Mouse (Mus musculus): ENCODE results near the gene Zfp109. TPM values are rescaled to one million over a fixed set of nuclear protein-coding genes. Genes with fewer than 3 reads are reported as not detected.
A peak's percentile ranks its signal among the peaks of the same experiment; 100 is the strongest.
"Not testable (repeated sequence)": the region's sequence is repeated elsewhere in the genome, so short reads cannot be mapped to it uniquely, and the experiment has no call there.

Gene Zfp109
- total RNA-seq (2021), result 1 to 10 TPM; 4.8 to 5.3 TPM
- long read RNA-seq, result 0 reads

DNA sequence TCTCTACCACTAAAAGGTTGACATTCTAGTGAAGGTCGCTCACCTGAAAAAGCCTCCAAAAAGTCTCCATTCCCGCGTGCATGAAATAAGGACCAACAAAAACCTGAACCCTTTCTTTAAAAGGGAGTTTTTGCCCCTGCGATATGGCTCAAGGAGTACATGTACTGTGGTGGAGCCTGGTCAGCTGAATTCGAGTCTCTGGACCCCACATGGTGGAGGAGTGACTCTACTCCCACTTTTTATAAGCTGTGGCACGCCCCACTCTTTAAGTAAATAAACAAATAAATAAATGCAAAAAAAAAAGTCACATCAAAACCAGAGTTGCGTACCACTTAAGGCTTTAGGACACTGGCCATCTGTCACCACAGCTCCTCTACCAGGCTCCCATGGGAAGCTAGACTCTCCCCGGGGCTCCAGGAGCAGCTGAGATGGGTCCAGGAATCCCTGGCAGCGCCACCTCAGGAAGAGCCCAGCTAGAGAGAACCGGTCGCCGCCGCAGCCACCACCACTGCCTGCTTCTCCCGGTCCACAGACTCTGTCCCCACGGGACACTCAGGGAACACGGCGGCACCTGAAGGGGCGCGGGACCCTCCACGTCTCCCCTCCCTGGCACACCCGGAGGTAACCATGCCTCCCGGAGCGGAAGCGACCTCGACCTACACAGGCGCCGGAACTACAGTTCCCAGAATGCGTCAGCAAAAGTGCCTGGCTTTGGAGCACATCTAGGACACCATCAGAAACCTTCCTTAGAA lies at the start of gene Zfp109:
Gene Zfp109 (minus strand): TSS at position 521 of the 752 bp plus-strand sequence.
- peak; percentile 59 to 70 for DNase-seq (ENCODE audit: low spot score in 2 of 2)

DNA sequence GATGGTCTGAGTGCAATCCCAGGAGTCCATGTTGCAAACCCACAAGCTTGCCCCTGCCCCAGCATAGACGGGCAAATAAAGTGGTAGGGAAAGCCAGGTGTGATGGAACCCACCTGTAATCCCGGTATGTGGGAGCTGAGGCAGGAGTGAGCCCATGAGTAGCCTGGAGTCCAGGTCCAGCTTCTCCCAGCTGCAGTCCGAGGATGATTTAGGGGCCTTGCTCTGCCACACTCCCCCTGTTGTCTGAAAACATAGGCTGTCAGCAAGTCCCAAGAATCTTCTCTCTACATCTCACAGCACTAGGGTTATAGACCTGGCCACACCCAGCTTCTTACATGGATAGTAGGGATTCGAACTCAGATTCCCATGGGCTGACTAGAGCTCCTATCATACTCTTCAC lies 49.6 kb upstream of the Zfp109 start:
- DNase-seq (ENCODE audit: low spot score in 2 of 2), result no peak

DNA sequence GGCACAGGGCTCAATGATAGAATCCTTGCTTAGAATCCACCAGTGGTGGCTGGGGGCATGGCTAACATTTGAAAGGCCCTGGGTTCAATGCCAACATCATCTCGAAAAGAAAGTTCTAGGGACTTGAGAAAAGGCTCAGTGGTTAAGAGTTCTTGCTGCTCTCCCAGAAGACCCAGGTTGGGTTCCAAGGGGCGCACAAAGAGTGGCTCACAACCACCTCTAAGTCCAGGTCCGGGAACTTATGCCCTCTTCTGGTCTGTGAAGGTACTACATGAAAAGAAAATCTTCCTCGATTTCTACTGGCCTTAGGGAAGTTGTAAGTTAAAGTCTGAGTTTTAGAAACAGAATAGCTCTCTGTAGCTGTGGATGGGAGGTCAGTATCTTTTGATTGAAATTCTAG lies 48.7 kb upstream of the Zfp109 start:
- DNase-seq (ENCODE audit: low spot score in 2 of 2), result no peak

DNA sequence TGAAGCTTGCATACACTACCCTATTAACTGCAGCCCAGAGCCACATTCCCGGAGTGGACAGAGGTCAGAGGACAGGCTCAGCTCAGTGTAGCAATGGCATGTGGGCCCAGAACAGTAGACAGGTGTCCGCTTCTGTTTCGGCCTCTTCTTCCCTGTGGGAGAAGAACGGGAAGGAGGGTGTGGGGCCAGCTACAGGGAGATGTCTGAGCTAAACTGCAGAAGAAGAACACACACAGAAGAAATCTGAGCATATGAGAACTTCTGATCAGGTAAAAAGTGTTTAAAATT lies 43.4 kb upstream of the Zfp109 start:
- DNase-seq (ENCODE audit: low spot score in 2 of 2), result no peak

DNA sequence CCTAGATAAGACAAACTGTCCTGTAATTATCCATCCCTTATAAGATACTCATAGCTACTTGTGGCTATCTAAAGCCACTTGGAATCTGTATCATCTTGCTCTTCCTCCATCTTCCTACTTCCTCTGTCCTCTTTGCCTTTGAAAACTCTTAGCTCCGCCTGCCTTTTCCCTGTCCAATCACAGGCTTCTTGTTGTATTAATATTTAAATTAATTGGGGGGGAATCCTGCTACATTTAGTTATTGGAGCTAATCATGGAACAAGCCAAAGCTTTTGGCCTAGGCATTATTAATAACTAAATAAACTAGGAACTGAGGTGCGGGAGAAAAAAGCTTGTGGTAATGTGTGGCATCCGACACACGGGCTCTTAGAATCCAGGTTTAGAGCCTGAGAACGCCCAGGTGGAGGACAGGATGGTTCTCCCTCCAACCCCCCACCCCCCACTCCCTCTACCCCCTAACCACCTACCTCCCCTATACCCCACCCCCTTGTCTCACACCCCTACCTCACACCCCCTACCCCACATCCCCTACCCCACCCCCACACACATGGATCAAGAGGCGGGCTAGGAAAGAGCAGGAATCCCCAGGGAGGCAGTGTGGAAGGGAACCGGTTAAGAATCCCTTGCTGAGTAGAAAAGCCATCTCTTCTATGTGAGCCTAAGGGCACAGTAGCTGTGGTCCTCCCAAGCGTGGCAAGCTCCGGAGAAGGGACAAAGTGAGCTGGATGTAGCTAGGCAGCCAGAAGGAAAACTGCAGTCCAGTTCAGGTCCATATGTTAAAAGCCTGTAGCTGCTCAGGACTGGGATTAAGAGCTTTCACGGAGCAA lies 42.9 kb upstream of the Zfp109 start:
- DNase-seq (ENCODE audit: low spot score in 2 of 2), result no peak

DNA sequence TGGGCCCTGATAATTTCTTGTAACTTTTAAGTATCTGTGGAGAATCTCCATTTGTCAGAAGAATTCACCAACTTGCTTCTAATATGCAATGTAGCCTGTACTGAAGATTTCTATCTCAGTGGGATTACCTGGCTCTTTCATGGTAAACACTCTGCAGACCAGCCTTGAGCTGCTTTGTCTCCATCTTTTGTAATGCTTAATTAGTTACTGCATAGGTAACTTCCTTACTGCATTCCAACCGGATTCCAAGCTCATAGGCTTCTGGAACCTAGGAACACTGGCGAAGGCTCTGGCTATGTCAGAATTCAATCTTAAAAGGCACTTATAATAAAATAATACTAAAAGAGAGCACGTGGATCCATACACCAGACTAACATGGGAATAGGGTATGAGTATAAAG lies 41.4 kb upstream of the Zfp109 start:
- DNase-seq (ENCODE audit: low spot score in 2 of 2), result not testable (repeated sequence)

DNA sequence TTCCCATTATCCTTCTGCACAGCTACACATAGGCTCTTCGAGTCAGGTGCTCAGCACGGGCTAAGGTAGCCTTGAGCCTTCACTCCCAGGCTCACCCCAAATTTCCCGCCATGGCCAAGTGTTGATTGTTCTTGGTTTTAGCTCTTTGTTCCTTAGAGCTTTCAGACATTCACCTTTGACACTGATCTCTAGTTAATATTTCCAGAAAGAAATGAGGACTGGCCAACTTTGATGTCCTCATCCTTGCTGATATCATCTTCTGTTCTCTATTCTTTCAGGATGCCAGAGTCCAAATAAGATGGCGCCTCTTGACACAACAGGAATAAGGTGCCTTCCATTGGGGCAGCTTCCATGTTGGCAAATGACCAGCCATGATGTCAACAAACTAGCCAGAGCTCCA lies 37.1 kb upstream of the Zfp109 start:
- no peak for DNase-seq (ENCODE audit: low spot score in 2 of 2)

DNA sequence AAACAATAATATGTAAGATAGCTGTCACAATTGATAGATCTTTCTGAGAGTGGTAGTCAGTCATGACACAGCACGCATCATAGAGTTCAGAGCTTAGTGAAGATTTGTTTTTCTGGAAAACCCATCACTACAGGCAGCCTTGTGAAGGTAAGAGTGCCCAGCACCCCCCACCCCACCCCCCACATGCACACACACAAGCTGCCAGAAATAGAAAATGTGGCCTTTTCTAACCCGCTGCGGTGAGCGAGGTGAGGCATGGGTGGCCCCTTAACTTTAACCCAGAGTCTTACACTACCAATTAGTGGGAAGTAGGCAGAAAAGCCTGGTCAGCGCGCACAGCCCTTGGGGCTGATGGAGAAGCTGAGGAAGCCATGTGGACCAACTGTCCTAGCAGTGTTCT lies 33.8 kb upstream of the Zfp109 start:
- DNase-seq (ENCODE audit: low spot score in 2 of 2), result no peak

DNA sequence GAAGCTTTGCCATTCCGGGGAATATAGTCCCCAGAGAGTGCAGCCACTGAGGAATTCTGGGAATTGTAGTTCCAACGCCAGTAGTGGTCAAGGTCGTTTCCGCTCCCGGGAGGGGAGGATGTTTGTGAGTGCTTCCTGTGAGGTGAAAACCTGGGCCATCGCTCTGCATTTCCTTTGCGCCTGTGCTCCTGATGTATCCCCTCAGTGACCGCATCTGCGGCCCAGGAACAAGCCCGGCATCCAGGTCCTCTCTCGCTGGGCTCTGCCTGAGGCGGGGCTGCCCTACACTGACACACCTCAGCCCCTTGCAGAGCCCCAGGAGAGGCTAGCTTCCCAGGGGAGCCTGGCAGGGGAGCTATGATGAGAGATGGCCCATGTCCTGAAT lies 32.9 kb upstream of the Zfp109 start, which contains the start of gene Zfp93:
Gene Zfp93 (plus strand): TSS at position 133 of the 385 bp plus-strand sequence.
- peak; percentile 70 to 77 for DNase-seq (ENCODE audit: low spot score in 2 of 2)

DNA sequence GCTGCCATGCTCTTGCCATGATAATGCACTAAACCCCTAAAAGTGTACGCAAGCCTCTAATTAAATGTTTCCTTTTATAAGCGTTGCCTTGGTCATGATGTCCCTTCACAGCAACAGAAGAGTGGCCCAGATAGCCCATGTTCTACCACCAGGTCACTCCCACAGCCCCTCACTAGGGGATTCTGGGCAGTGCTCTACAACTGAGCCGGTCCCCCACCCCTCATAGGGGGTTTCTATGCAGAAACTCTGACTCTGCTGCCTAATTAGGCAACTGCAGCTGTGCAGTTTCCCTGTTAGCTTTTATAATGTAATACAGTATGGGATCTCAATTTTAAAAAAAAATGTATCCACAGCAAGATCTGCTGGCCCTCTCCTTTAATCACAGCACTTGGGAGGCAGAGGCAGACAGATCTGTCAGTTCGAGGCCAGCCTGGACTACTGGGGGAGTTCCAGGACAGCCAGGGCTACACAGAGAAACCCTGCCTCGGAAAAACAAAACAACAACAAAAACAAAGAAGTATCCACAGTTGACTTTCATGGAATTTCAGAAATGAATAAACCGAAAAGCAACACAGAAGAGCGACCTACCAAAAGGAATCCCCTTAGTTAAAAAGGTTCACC lies 32.4 kb upstream of the Zfp109 start:
- no peak for DNase-seq (ENCODE audit: low spot score in 2 of 2)

DNA sequence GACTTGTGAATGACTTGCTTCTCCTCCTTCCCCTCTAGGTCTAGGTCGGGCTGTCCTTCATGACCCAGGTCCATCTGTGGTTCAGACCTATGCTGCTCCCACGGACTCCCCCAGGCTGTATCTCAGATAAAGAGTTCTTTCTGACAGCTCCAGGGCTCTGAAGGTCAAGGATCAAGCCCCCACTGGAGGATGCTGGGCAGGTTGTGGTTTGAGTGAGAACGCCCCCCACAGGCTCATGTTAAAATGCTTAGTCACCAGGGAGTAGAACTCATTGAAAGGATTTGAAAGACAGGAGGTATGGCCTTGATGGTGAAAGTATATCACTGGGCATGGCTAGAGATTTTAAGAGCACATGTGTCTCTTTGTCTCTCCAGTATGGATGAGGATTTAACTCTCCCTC lies 31.9 kb upstream of the Zfp109 start:
- no peak for DNase-seq (ENCODE audit: low spot score in 2 of 2)

DNA sequence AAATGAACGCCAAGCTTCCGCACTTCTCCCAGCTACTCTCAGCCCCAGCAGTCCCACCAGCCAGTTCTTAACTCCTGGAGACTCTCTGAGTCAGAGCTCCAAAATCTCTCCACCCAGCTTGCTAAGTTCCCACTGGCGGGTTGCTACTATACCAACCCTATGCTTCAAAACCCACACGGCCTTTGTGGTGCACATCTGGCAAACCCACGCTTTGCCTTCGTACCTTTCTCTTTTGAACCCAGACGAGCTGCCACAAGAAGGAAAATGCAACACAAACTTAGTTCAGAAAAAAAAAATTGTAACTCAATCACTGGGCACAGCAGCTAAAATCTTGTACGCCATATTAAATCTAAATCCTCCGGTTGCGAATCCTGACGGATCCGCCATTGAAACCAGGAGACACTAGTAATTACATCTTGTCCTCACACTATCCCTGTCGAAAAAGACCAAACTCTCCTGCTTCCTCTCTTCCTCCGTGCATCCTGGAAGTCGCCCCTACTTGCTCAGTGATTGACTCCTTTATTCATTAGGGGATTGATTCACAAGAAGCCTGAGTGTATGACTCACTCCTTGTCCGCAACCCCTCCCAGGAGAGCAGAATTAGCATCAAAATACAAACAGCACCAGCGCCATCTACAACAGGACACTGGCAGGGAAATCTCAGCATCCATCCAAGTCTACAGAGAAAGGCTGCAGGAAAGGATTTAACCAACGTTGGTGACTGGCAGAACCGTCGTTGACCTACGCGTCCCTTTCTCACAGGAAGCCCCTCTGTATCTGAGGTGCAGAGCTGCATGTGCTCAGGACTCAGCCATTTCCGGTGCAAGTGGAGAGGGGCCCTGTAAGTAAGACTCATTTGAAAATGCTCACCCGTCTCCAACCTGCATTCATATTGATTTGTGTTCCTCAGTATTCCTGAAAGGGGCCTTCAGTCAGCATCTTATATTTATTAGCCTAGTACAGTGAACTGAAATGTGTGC lies 31.1 kb upstream of the Zfp109 start:
- no peak for DNase-seq (ENCODE audit: low spot score in 2 of 2)

DNA sequence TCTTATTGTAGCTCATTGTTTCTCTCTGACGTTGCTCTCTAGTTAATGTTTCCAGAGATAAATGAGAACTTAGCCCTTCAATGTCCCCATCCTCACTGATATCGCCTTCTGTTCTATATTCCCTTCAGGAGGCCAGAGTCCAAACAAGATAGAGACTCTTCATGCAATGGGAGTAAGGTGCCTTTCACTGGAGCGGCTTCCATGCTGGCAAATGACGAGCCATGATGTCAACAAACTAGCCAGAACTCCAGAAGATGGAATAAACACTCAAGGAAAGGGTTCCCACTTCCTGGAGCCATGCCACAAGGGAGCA lies 22.6 kb upstream of the Zfp109 start:
- no peak for DNase-seq (ENCODE audit: low spot score in 2 of 2)

DNA sequence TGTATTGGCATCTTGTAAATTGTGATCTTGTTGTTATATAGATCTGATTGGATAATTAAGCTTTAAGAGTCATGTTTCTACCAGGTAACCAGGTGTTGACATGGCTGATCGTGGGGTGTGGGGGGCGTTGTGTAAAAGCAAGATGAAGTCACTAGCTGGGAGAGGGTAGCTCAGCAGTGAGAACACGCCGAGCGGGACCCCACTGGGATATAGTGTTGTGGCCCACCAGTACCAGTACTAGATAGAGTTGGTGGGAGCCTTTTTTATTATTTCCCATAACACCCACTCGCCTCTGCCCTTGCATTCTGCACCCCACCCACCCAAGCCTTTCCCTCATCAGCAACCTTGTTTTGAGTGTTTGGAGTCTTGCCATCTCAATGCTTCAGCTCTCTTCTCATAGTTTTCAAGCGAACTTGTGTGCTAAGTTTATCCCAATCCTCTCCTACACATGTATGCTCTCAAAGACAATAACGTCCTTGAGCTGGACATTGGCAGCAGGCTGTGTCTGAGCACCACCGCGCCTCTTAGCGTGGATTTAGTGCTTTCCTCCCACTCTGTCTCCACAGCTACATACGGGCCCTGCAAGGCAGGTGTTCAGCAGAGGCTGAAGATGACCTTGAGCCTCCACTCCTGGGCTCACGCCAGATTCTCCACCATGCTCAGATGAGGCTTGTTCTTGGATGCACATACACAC lies 22.1 kb upstream of the Zfp109 start:
- no peak for DNase-seq (ENCODE audit: low spot score in 2 of 2)

DNA sequence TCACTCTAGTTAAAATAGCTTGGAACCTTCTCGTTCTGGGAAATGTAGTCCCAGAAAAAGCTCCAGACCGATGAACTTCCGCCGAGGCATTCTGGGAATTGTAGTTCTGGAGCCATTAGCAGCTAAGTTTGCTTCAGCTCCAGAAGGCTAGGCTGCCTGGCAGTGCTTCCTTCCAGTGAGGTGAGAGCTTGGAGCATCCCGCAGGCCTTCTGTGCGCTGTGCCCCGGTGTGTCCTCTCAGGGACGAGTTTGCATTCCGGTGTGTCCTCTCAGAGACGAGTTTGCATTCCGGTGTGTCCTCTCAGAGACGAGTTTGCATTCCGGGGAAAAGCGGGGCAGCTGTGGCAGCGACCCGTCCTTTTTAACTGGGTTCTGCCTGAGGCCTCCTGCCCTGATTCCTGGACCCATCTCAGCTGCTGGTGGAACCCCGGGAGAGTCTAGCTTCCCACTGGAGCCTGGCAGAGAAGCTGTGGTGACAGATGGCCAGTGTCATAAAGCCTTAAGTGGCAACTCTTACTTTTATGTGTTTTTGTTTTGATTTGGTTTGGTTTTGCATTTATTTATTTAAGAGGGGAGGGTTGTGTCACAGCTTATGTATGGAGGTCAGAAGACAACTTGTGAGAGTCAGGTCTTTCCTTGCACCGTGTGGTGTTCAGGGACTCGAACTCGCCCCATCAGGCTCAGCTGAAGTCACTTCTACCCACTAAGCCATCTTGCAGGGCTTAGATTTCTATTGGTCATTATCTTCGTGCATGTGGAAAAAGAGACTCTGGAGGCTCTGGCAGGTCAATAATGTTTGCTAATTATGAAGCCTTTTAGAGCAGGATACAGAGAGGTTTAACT lies 17.5 kb upstream of the Zfp109 start, which contains the start of gene Zfp108:
Gene Zfp108 (plus strand): TSS at position 162 of the 842 bp plus-strand sequence.
- peak; percentile 78 to 83 for DNase-seq (ENCODE audit: low spot score in 2 of 2)

DNA sequence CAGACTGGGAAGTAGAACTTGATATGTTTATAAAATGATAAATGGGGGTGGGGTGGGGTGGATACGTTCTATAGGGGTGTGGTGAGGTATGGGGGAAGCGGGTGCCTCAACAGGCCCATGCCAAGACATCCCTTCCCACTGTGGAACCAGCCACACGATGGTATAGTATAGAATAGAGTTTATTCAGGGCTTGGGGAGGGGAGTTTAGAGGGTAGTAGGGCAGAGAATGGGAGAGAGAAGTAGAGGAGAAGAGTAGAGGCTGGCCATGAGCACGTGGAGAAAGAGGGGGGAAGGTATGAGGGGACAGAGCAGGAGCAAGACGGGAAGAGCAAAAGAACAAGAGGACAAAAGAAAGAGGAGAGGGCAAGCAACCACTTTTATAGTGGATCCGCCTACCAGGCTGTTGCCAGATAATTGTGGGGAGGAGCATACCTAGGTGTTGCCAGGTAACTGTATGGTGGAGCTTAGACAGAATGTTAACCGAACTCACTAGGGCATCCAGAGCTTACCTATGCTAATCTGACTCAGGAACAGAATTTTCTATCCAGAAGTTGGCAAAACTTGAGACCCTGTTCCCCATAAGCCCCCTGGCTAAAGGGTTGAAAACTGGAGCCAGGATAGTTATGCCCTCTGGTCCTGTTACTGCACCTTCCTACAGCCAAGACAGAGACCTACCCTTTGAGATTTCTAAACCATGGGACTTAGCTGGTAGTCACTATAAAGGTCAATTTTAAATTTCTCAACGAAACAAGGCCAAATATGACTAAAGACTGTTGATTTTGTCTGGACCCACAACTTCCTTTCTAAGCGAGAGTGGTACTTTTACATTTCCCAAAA lies 16.6 kb upstream of the Zfp109 start:
- no peak for DNase-seq (ENCODE audit: low spot score in 2 of 2)

DNA sequence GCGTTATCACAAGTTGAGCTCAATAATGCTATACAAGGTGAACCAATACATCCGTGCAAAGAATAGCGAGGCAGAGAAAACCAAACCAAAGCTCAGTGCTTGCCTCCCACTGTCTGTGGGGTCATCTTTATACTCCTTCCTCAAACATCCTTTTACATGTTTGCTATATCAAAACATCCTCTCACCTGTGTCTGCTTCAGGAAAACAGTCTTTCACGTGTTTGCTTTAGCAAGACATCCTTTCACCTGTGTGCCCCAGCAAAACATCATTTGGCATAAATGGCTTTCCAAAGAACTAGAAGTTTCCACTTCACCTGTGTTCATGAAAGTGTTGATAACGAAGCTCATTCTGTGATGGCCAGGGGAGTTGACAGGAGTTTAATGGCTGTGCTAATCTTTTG lies 26.0 kb downstream of the Zfp109 start, which contains the start of gene Zfp111:
Gene Zfp111 (minus strand): TSS at position 101 of the 400 bp plus-strand sequence.
- no peak for DNase-seq (ENCODE audit: low spot score in 2 of 2)

DNA sequence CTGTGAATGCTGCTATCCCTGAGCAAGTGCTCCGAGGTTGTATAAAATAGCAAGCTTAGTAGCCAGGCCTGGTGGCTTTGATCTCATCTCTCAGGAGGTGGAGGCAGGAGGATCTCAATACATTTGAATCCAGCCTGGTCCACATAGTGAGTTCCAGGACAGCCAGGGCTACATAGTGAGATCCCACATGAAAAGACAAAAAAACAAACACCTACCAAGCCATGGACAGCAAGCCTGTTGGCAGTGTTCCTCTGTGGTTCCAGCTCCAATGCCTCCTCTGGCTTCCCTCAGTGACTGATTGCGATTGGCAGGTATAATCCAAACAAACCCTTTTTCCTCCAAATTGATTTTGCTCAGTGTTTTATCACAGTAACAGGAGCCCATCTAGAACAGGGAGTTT lies 27.1 kb downstream of the Zfp109 start:
- DNase-seq (ENCODE audit: low spot score in 2 of 2), result no peak
